In genomic region chr19:53740750-53741380, GRCm38 (mm10) we compare ENCODE assay signal across 17 mouse cellular contexts.
A peak's percentile ranks its signal among the peaks of the same experiment; 100 is the strongest.
DNase-seq lines count a peak whose midpoint lies in the region; ATAC-seq and TF ChIP-seq lines count a peak whose summit lies in the region.
"Had no signal": no experiment of that assay in that cellular context is flagged by ENCODE, and none has a peak within 500 bp of the region (broad histone marks: within the 10 kb centered on the region; RNA-seq: fewer than 3 reads in every experiment).

No protein-coding gene starts in this region.

- no peaks in the 10 kb centered on the region for H3K27me3 ChIP-seq in heart, postnatal 0 days (ENCODE audit: control insufficient read depth, insufficient read depth, low read length)
- H3K27me3 ChIP-seq: embryonic facial prominence, embryonic 13.5 days; liver, embryonic 15.5 days had no signal

- peak; percentile 20 for DNase-seq in CD4-positive, CD25-positive, alpha-beta regulatory T cell, adult 2 months (ENCODE audit: low read depth, low spot score)
- DNase-seq in heart, postnatal 0 days (ENCODE audit: low spot score) = peak; percentile 52
- DNase-seq in heart, postnatal 25 days (ENCODE audit: low spot score) = no peak
- peak; percentile 84 for DNase-seq in ES-CJ7 (ENCODE audit: low read depth, low spot score)
- DNase-seq in induced T-regulatory cell, adult 2 months (ENCODE audit: low read depth) = peak; percentile 42
- no peak for DNase-seq in urinary bladder, postnatal 36 days (ENCODE audit: low spot score in 2 of 2)
- DNase-seq in cerebellum, adult 9-10 months = no peak
- DNase-seq: cerebellum, postnatal 25 days; kidney, postnatal 4 days; spleen, adult 18-20 months; thymus, adult 2 months had no signal

- intact Hi-C loops in heart, postnatal 25 days (cut with DNase I) = no loop called here

- H3K4me3 ChIP-seq in heart, postnatal 0 days (ENCODE audit: low read depth, low read length) = no peak overlapping the region
- H3K4me3 ChIP-seq: embryonic facial prominence, embryonic 13.5 days; liver, embryonic 15.5 days had no signal

- H3K9me3 ChIP-seq in heart, postnatal 0 days (replicated peaks; ENCODE audit: control insufficient read depth, low read length) = no peaks in the 10 kb centered on the region
- H3K9me3 ChIP-seq: embryonic facial prominence, embryonic 13.5 days; liver, embryonic 15.5 days had no signal

- peak overlapping the region; percentile 81 for H3K27ac ChIP-seq in heart, postnatal 0 days (ENCODE audit: low read depth)
- H3K27ac ChIP-seq: embryonic facial prominence, embryonic 13.5 days; liver, embryonic 15.5 days; macrophage had no signal

- TF ChIP-seq EP300 in heart, postnatal 0 days (IDR thresholded peaks at IDR 0.05; ENCODE audit: low read depth) = no peak

- H3K4me2 ChIP-seq in heart, postnatal 0 days (ENCODE audit: low read depth, low read length) = no peak overlapping the region
- H3K4me2 ChIP-seq: embryonic facial prominence, embryonic 13.5 days; liver, embryonic 15.5 days had no signal

- no peak for TF ChIP-seq CTCF in heart, postnatal 0 days (IDR thresholded peaks at IDR 0.05; ENCODE audit: low read depth)

- no peak overlapping the region for H3K9ac ChIP-seq in heart, postnatal 0 days (replicated peaks; ENCODE audit: low read depth, low read length)
- H3K9ac ChIP-seq: embryonic facial prominence, embryonic 13.5 days; liver, embryonic 15.5 days had no signal

- WGBS in heart, postnatal 0 days = 60% methylated on average over 1 of the region's 1 CpGs

- no peak for ATAC-seq in CD4-positive, CD25-positive, alpha-beta regulatory T cell, adult 4 months
- ATAC-seq in heart, postnatal 0 days (ENCODE audit: insufficient read depth, low read depth) = peak; percentile 52
- ATAC-seq: forebrain, embryonic 16.5 days; intestine, postnatal 0 days had no signal

- no peaks in the 10 kb centered on the region for H3K36me3 ChIP-seq in heart, postnatal 0 days (replicated peaks; ENCODE audit: control insufficient read depth, insufficient read depth, low read length)
- H3K36me3 ChIP-seq: embryonic facial prominence, embryonic 13.5 days; liver, embryonic 15.5 days had no signal

- H3K4me1 ChIP-seq in heart, postnatal 0 days (ENCODE audit: control insufficient read depth, insufficient read depth) = peaks cover 34% of the 10 kb centered on the region
- H3K4me1 ChIP-seq: embryonic facial prominence, embryonic 13.5 days; liver, embryonic 15.5 days had no signal

Comparison
In these comparisons a context has a peak if more than half of its experiments do, and no peak if none do; other contexts are left out.
1. DNase-seq: peak in CD4-positive, CD25-positive, alpha-beta regulatory T cell, adult 2 months (single experiment), heart, postnatal 0 days (single experiment), ES-CJ7 (single experiment) and induced T-regulatory cell, adult 2 months (single experiment); none in heart, postnatal 25 days (single experiment), urinary bladder, postnatal 36 days (0 of 2) and cerebellum, adult 9-10 months (single experiment).